Mouse (Mus musculus) monocyte, adult 5-6 weeks (primary cell): ENCODE measurements around the gene Dgkg. TPM values are rescaled to one million over a fixed set of nuclear protein-coding genes. Genes with fewer than 3 reads are reported as not detected.

Experiments used
- ATAC-seq: fragments of 153-309, 156-312 bp; replicated peaks from 2 replicates; pipeline ENCODE4 v1.8.0; 2017; ENCODE audit warnings: mild to moderate bottlenecking; ENCODE audit not compliant: low TSS enrichment, insufficient number of reproducible peaks, severe bottlenecking, poor library complexity, low FRiP score
- total RNA-seq: library from RNA; stranded (forward); fragments of 200-1000, 200-491, 200-594 nt; gene quantifications from 3 replicates; pipeline ENCODE4 v1.2.3, GENCODE M21; 2017

Gene Dgkg
- total RNA-seq, 1 experiment from 2014 or later, result 23.7 TPM

- ATAC-seq, result no peak
Measured at GRCm38 (mm10) chr16:22430211-22430951, 226.6 kb downstream of the Dgkg start.

GRCm38 (mm10) chr16:22429377-22429776 lies 227.6 kb downstream of the Dgkg start:
- ATAC-seq, result no peak

GRCm38 (mm10) chr16:22428853-22429341 lies 228.1 kb downstream of the Dgkg start:
- ATAC-seq, result no peak

GRCm38 (mm10) chr16:22426866-22427265 lies 230.2 kb downstream of the Dgkg start:
- ATAC-seq, result no peak

GRCm38 (mm10) chr16:22422256-22422655 lies 234.8 kb downstream of the Dgkg start:
- no peak for ATAC-seq

Other genes starting within 250 kb of the Dgkg start
- 2.2 to 3.2 TPM (median 2.8 TPM) in 3 replicates for gene Etv5, start 217.5 kb downstream of the Dgkg start, total RNA-seq
- gene Crygs, start 154.4 kb upstream of the Dgkg start, total RNA-seq, result not detected in 3 replicates
- 9.0 to 21.8 TPM (median 12.8 TPM) in 3 replicates for gene Tbccd1, start 200.4 kb upstream of the Dgkg start, total RNA-seq
- gene Dnajb11, start 200.6 kb upstream of the Dgkg start, total RNA-seq, result 181 to 198 TPM (median 183 TPM) in 3 replicates
- gene Ahsg, start 234.1 kb upstream of the Dgkg start, total RNA-seq, result not detected in 3 replicates